Mouse (Mus musculus): ENCODE results near the gene Pfkm.

The Pfkm gene

GRCm38 (mm10) chr15:98102401-98102800 is 10.0 kb downstream of the Pfkm start:
- DNase-seq: no peak

GRCm38 (mm10) chr15:98106506-98106905 is 14.1 kb downstream of the Pfkm start:
- no peak for DNase-seq

- DNase-seq: peak; percentile 83
Observed at GRCm38 (mm10) chr15:98107230-98107629, 14.8 kb downstream of the Pfkm start.

- DNase-seq: no peak
Observed at GRCm38 (mm10) chr15:98107703-98108296, 15.4 kb downstream of the Pfkm start.

- DNase-seq: peak; percentile 99
Observed at GRCm38 (mm10) chr15:98108297-98109152, 16.1 kb downstream of the Pfkm start.

- peak; percentile 94 for DNase-seq
Observed at GRCm38 (mm10) chr15:98111791-98112190, 19.4 kb downstream of the Pfkm start.

- DNase-seq: peak; percentile 86
Observed at GRCm38 (mm10) chr15:98114098-98114851, 21.9 kb downstream of the Pfkm start.

GRCm38 (mm10) chr15:98114852-98115778 is 22.7 kb downstream of the Pfkm start:
- peak; percentile 96 for DNase-seq

- no peak for DNase-seq
Observed at GRCm38 (mm10) chr15:98115779-98116163, 23.4 kb downstream of the Pfkm start.

GRCm38 (mm10) chr15:98116287-98116686 is 23.9 kb downstream of the Pfkm start:
- DNase-seq: peak; percentile 84

GRCm38 (mm10) chr15:98119363-98119762 is 27.0 kb downstream of the Pfkm start:
- peak; percentile 86 for DNase-seq

GRCm38 (mm10) chr15:98120831-98121230 is 28.4 kb downstream of the Pfkm start:
- DNase-seq: peak; percentile 79

GRCm38 (mm10) chr15:98131001-98131400 is 38.6 kb downstream of the Pfkm start:
- DNase-seq: peak; percentile 96

- DNase-seq: no peak
Observed at GRCm38 (mm10) chr15:98131451-98131850, 39.1 kb downstream of the Pfkm start.

GRCm38 (mm10) chr15:98131942-98132655 is 39.7 kb downstream of the Pfkm start:
- DNase-seq: peak; percentile 92

- DNase-seq: peak; percentile 95
Observed at GRCm38 (mm10) chr15:98133471-98133870, 41.1 kb downstream of the Pfkm start.

- no peak for DNase-seq
Observed at GRCm38 (mm10) chr15:98134034-98134433, 41.6 kb downstream of the Pfkm start.

- no peak for DNase-seq
Observed at GRCm38 (mm10) chr15:98134666-98135065, 42.3 kb downstream of the Pfkm start.

- DNase-seq: peak; percentile 82
Observed at GRCm38 (mm10) chr15:98135671-98136070, 43.3 kb downstream of the Pfkm start.

GRCm38 (mm10) chr15:98136871-98137270 is 44.5 kb downstream of the Pfkm start:
- DNase-seq: peak; percentile 80

GRCm38 (mm10) chr15:98139763-98140162 is 47.4 kb downstream of the Pfkm start:
- DNase-seq: peak; percentile 59

- DNase-seq: peak; percentile 45
Observed at GRCm38 (mm10) chr15:98140809-98141208, 48.4 kb downstream of the Pfkm start.

Data from heart, adult 11 months (tissue).